Mouse (Mus musculus) splenic B cell, adult 2 months (primary cell): ENCODE results near the gene Gbp8.
"Not testable (repeated sequence)": the region's sequence is repeated elsewhere in the genome, so short reads cannot be mapped to it uniquely, and the experiment has no call there.

Experiments
- DNase-seq: peaks from one replicate; pipeline ENCODE4 v3.0.0-alpha.2; 2011; ENCODE audit warnings: low read depth, low spot score
- H3K27me3 ChIP-seq: 2 replicates; pipeline ENCODE4 v1.6.1; 2012; ENCODE audit warnings: mild to moderate bottlenecking, low read length, moderate library complexity, mixed read lengths; ENCODE audit not compliant: control insufficient read depth, poor library complexity, insufficient read depth, severe bottlenecking
- H3K36me3 ChIP-seq: 2 replicates; pipeline ENCODE4 v1.6.1; 2012; ENCODE audit warnings: mild to moderate bottlenecking, low read length, moderate library complexity, mixed read lengths; ENCODE audit not compliant: control insufficient read depth, poor library complexity, insufficient read depth, severe bottlenecking

Gbp8 gene

DNA sequence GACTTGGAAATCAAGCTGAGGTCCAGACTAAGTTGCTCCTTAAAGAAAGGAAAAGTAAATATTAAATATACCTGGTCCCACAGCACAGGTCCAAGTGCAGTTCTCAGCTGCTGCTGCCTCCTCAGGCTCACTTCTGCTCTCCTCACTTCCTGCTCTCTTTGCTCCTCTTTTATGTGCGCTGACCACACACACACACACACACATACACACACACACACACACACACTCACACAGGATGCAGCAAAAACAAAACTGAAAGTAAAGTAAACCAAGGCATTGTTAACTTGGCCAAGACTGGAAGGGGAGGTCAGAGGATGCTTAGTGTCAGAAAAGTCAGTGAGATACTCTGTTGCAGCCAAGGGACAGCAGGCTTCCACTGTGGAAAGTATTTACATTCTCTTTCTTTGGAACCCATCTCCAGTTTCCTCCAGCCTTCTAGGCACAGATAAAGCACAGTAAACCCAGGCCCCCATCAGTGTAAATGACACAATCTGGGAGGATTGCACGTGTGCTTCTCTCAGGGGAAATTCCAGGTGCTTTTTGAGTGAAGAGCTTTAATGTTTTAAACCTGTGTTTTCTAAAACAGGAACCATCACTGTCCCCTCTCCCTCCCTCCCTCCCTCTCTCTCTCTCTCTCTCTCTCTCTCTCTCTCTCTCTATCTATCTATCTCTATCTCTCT is at the start of gene Gbp8, which contains the start of the genes Gbp9 and Gbp4:
Gene Gbp8 (minus strand): TSS at position 132 of the 680 bp plus-strand sequence.
Gene Gbp9 (minus strand): TSS at position 131 of the 680 bp plus-strand sequence.
Gene Gbp4 (minus strand): TSS at position 178 of the 680 bp plus-strand sequence.
- H3K27me3 ChIP-seq, H3K36me3 ChIP-seq: not testable (repeated sequence)
- peak; percentile 83 for DNase-seq

DNA sequence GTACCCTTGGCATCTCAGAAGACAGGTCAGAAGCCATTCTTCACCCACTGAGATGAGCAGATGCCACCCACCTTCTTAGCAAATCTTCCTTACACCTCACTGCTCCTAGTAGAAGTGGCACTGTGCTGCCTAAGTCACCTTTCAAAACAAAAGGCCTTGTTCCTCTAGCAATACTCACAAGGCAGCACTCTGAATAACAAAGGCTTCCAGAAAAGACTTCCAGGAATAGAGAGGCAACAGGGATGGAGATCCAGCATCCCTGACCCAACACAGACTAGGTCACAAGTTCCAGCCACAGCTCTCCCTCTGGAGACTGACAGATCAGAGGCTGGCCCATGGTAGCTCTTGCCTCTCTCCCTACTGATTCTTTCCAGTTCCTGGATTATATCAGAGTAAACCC is 42.1 kb upstream of the Gbp8 start:
- no peaks in the 10 kb centered on the region for H3K27me3 ChIP-seq
- no peak for DNase-seq
- no peaks in the 10 kb centered on the region for H3K36me3 ChIP-seq

DNA sequence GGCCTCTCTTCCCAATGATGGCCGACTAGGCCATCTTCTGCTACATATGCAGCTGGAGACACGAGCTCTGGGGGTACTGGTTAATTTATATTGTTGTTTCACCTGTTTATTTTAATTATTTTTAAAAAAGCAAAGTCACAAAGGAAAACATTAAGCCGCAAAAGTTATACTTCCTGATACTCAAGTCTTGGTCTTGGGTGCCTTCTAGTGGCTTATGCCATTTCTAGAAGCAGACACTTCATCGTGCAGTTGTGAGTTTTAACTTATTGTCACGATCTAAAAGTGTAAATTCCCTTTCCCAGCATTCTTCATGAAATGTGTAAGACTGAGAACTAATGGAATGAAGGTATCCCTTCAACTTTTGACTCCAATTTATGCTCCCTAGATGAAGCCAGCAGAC is 17.2 kb upstream of the Gbp8 start:
- Histone ChIP-seq H3K27me3 (no peaks in the 10 kb centered on the region), H3K36me3 (no peaks in the 10 kb centered on the region)
- DNase-seq, result peak; percentile 40

DNA sequence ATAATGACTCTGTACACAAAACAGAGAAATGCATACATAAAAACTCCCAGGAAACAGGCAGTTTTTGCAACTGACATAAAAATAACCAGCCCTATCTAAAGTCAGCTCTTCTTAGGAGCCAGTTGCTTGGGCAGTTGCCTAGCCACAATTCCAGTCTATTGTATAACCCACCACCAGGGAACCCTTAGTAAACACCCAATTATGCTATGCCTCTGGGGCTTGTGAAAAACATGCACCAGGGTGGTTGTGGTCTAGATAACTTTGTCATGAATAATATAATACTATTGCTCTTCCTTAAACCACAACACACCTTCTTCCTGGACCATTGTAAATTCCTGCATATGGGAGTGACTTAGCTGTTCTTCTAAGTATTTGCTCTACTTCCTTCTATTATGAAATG is 14.7 kb upstream of the Gbp8 start:
- DNase-seq, result no peak
- Histone ChIP-seq H3K27me3 (no peaks in the 10 kb centered on the region), H3K36me3 (no peaks in the 10 kb centered on the region)

DNA sequence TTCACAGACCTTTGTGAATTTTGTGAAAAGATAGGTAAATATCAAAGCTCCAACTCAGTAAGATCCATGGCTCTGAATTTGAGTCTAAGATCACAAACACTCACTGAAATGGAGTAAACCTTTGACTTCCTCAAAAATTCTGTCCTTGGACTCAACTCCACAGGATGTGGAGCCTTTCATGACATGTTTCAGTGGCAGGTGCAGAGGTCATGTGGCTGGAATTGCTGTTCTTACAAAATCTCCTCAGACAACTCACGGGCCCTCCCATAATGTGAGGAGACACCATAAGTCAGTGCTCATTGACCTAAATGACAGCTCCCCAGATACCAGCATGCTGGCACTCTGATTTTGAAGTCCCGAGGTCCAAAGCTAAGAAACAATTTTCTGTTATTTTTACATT is 8.7 kb upstream of the Gbp8 start:
- H3K27me3 ChIP-seq, DNase-seq, H3K36me3 ChIP-seq: not testable (repeated sequence)

DNA sequence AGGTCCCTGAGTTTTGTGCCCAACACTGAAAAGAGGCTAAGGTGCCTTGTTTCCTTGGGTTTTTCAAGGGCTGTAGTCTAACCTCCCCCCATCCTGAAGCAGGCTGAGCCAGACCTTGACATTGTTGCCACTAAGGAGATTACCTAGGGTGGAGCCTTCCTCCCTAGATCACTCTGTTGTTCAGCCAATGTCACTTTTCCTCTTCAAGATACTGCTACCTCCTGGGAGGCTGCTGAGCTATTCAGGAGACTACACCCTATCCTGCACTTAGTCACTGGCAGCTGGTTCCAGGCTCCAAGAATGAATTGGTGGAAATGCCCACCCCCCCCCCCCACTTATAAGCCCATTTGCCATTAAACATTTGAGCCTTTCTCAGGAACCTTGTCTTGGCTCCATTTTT is 7.1 kb upstream of the Gbp8 start:
- Histone ChIP-seq H3K36me3 (no peaks in the 10 kb centered on the region), H3K27me3 (no peaks in the 10 kb centered on the region)
- DNase-seq, result no peak

DNA sequence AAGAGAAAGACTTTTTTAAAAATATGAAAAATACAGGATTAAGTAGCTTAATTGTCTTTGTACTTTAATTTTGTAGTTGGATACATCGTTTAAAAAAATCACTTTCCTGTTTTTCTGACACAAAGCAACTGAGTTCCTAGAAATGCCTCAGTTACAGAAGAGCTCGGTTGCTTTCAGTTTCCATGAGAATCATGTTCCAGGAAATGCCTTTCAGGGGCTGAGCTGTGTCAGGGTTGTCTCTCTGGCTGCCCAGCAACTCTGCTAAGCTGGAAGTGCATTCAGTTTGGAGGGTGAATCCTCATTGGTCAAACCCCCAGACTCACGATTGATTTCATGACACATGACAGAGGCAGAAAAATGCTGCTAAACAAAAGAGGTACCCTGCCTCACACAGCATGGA is 6.4 kb upstream of the Gbp8 start:
- H3K36me3 ChIP-seq, H3K27me3 ChIP-seq: not testable (repeated sequence)
- peak; percentile 15 for DNase-seq

DNA sequence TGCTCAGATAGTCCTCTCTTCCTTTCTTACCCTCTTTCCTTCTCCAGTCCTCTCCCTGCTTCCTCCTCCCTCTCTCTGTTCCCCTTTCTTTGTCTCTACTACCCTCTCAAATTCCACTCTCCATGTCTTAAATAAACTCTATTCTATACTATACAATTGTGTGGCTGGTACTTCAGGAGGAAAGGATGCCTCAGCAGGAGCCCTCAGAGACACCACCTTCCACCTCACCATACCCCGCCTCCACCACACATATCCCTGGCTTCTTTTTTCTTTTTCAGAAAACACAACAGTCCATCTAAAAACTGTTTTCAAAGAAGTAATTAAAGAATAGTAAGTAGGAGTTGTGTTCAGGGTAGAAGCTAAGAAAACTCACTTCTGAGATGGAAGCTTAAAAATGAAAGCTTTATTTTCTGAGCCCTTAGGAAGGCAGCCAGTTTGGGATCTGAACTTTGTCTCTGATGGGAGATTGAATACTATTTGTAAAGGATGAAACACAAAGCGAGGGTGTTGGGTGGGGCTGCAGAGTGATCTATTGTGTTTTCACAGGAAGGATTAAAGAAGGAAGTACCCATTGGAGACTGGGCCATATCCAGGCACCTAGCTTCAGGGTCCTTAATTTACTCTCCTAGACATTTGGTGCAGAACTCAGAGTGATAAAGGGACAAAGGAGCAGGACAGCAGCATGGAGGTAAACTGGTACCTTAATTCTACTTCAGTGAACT is 910 bp upstream of the Gbp8 start:
- not testable (repeated sequence) for H3K36me3 ChIP-seq, DNase-seq, H3K27me3 ChIP-seq

DNA sequence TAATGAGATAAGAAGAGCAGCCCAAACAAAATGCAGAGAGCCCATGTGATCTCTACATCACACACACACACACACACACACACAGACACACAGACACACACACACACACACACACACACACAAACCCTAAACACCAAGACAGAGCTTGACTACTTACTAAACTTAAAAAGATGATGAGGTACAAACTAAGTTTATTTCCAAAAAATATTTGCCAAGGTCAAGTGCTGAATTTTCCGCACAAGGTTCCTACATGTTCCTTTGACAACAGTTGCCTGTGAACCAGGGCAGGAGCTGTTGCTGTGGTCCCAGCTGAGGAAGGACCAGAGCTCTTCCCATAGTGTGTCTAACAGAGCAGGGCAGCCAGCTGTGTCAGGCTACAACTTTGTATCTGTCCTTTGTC is 434 bp downstream of the Gbp8 start:
- H3K27me3 ChIP-seq, result no peaks in the 10 kb centered on the region
- DNase-seq, result peak; percentile 18
- no peaks in the 10 kb centered on the region; the same call in 1 of the 2 replicates for H3K36me3 ChIP-seq

DNA sequence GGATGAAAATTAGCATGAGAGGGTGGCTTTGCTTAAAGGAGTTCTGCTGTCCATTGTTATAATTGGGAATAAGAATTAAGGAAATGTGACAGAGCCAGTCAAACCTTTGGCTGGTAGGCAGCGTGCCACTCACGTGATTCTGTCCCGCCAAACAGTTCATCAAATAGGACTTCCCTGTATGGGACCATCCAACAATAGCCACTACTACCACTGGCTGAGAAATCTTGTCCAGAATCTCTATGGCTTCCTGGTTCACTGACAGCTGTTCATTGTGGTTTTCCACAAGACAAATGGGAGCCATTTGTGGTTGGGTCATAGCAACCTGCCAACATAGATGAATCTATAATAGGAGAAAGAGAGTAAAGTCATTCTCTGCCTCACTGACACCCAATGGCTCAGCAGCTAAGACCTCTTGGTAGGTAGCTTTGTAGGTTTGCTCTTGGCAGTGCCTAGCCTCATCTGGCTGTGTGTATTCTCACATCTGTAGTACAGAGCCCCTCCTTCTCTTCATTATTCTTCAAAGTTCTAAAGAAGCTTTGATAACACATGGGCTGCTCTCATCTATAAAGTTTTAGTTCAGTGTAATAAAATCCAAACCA is 2.5 kb downstream of the Gbp8 start:
- not testable (repeated sequence) for H3K36me3 ChIP-seq, DNase-seq, H3K27me3 ChIP-seq

DNA sequence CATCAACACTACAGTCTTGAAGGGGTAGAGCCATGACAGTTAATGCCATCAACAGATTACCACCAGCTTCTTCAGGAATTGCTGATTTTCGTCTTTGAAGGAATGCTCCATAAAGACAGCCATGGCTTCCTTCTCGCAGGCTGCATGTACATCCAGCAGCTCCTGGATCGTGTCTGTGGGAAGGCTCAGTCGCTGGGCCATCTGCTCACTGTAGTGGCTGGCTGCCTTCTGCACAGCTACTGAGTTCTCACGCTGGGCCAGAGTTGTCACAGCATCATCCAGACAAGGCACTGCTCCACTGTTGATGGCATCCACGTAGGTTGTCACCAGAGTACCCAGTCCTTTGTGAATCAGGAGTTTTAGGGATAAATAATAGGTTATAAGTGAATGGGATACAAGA is 17.6 kb downstream of the Gbp8 start:
- not testable (repeated sequence) for H3K27me3 ChIP-seq, DNase-seq
- H3K36me3 ChIP-seq, result peaks cover 17% of the 10 kb centered on the region

DNA sequence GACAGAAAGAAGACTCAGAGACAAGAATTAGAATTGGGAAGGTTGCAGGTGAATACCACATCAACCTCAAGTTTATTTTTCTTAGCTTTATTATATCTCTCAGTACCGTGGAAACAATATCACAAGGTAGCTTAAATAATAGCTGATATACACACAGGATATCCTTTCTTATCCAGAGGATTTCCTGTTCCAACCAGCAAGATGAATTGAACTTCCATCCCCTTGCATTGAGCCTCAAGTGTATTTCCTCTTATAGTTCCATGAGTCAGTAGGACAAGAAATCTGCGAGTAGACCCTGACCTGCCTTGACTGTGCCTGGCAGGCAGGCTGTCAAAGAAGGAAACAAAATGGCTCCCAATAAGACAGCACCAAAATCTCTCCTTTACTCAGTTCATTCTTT is 23.6 kb downstream of the Gbp8 start:
- H3K36me3 ChIP-seq, result peaks cover 8% of the 10 kb centered on the region
- H3K27me3 ChIP-seq, result no peaks in the 10 kb centered on the region
- no peak for DNase-seq

DNA sequence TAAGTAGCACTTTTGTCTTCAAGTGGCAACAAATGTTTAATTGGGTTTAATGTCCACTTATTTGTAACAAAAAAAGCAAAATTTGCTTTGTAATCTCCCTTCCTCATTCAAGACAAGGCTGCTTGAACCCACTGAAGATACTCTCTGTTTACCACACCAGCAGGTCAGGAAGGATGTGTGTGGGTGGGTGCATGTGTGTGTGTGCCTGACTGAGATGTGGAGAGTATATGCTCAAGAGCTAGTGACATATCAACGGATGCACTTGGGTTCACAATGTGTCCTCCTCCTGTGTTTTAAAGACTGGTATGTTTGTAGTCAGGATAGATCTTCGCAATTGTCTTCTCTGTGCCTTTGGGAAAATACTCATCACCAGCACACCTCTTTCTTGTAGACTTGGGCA is 24.6 kb downstream of the Gbp8 start:
- Histone ChIP-seq H3K36me3 (peaks cover 8% of the 10 kb centered on the region), H3K27me3 (no peaks in the 10 kb centered on the region)
- DNase-seq, result peak; percentile 77

DNA sequence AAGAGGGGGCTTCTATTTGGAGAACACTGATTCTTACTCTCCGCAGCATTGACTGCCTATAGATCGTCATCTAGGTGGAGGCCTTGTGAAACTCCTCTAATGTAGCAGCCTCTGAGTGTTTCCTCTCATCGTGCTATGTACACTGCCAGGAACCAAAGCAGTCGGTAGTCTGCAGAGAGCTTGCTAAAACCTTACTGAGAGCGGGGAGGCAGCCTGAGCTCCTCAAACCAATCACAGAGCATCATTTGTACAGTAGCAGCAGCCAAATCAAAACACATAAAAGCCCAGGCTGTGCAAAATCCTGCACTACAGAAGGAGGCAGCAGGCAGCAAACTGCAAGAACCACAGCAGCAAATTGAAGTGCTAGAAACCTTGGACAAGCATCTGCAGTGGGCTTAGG is 25.7 kb downstream of the Gbp8 start:
- Histone ChIP-seq H3K36me3 (peaks cover 4% of the 10 kb centered on the region; the same call in 1 of the 2 replicates), H3K27me3 (no peaks in the 10 kb centered on the region)
- DNase-seq, result no peak

DNA sequence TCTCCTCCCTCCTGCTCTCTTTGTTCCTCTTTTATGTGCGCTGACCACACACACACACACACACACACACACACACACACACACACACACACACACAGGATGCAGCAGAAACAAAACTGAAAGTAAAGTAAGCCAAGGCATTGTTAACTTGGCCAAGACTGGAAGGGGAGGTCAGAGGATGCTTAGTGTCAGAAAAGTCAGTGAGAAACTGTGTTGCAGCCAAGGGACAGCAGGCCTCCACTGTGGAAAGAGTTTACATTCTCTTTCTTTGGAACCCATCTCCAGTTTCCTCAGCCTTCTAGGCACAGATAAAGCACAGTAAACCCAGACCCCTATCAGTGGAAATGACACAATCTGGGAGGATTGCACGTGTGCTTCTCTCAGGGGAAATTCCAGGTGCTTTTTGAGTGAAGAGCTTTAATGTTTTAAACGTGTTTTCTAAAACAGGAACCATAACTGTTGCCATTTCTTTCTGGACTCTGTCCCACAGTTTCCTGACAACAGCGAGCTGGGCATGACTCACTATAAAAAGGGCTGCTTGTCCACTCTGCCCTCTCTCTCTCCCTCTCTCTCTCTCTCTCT is 29.0 kb downstream of the Gbp8 start:
- H3K27me3 ChIP-seq, H3K36me3 ChIP-seq: not testable (repeated sequence)
- peak; percentile 84 for DNase-seq
